Mouse (Mus musculus) CH12F3 (cell line): ENCODE results near the gene Poglut1.

ENCODE experiments used
- in situ Hi-C: fragments of 300-500 bp; cut with MboI; formaldehyde crosslinking; loops from 2 replicates; pipeline ENCODE4 v1.14.3; 2020; ENCODE audit warnings: low sequenced_read_pairs

The Poglut1 gene

DNA sequence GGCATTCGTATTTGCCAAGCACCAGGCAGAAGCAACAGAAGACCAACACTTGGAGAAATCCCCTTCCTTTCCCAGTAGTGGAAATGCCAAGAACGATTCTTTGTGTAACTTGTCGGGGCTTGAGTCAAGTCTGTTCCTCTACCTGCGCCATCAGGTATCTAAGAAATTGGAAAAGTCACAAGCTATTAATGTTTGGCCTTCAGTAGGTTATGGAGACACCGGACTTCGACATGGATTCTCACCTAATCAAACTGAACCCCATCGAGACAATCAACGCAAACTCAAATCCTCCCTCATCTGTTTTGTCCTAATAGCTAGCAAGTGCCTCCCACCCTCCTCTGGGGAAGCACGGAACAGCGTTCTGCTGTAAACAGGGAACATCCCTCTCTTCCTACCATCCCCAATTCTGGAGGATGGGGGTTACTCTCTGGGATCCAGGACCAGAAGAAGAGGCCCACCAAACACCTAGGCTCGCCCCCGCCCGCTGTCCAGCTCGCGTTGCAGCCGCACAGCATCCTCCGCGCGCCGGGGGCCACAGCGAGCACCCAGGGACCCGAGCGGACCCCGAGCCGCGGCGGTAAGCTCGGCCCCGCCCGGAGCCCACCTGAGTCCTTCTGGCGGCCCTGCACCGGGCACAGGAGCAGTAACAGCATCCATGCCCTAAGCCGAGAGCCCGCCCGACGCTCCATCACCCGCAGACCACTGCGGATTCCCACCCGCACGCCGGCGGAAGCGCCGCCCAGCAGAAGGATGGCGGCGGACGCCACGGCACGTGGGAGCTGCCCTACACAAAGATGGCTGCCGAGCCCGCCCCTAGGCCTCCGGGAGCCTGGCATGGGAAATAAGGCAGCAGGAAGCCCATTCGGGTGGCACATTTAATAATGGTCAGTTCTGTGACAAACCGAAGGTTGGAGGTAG, at the start of gene Poglut1:
Gene Poglut1, minus strand, starts transcription at position 780 of the 918 bp plus-strand sequence.
- in situ Hi-C loops: no loop called here

DNA sequence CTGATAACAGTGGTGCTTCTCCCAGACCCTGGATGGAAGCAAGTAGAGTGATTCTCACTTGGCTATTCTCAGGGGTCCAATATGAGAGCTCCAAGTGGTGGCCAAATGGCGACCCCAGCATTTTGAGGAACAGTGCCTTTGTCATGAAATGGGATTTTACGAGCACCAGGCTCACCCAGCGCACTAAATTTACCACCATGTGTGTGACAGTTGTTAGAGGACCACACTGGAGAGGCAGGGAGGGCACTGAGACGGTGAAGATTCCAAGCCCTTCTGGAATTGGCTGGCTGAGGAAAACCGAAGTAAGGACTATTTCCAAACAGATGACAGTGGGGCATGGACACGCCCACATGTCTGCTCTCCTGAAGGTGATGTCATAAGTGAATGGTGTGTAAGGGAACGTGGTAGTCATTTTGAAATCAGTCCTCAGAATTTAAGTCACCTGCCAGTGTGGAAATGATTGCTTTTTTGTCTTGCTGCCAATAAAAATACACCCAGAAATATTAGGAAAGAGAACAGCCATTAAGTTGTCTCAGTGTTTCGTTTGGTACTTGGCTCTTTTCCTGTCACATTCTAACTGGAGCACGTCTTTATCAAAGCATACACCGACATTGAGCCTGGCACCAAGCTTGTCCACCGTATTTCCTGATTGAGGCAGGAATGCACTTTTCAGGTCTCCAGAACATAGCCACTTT, 49.1 kb upstream of the Poglut1 start:
- in situ Hi-C loops: no loop called here

- in situ Hi-C loops: no loop called here
Measured at GRCm38 (mm10) chr16:38596651-38597050, 46.6 kb upstream of the Poglut1 start.

- in situ Hi-C loops: no loop called here
Measured at GRCm38 (mm10) chr16:38596099-38596498, 46.0 kb upstream of the Poglut1 start.

GRCm38 (mm10) chr16:38594435-38594834, 44.4 kb upstream of the Poglut1 start:
- in situ Hi-C loops: no loop called here

- in situ Hi-C loops: no loop called here
Measured at GRCm38 (mm10) chr16:38592946-38593345, 42.9 kb upstream of the Poglut1 start.

DNA sequence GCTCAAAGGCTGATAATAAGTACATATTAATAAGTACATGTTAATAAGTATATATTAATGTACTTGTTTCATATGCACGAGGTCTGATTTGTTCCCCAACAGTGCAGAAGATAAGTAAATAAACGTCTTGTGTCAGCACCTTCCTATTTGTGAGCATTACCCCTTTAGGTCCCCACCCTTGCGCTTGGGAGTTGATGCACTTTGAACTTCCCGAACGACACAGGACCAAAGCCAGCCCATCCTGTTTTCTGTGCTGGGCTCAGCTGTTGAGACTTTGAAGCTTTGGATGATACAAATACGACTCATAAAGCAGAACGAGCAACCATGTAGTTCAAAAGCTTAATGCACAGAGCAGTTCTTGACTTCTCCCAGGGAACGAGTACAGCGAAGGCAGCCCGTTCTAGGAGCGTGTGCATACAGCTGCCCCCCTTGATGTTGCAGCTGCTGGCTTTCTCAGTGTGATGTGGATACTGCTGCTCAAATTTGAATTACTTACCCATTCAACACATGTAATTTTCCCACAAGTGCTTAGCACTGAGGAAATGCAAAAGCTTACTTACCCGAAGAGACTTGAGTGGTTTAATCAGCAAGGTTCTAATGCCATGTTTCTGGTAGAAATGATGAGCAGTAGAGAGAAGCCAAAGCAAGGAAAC, 42.1 kb upstream of the Poglut1 start:
- in situ Hi-C loops: no loop called here

DNA sequence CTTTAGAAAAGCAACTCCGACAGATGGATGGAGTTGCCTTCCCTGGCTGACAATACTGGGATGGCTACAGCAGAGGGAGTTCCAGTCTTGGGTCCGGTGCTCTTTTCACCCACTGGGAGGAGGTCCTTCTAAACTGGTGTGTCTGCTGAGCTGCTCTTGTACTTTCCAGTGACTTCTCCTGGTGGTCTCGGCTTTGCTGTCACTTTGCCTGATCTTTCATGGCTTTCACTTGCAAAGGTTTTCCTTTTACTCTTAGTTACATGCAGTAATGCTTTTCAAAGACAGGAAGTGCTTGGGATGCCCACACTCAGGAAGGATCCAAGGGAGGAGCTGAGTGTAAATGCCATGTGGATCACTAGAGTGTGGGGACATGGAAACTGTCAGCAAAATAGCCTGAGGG, 41.4 kb upstream of the Poglut1 start:
- in situ Hi-C loops: no loop called here

GRCm38 (mm10) chr16:38587572-38587971, 37.5 kb upstream of the Poglut1 start:
- in situ Hi-C loops: no loop called here

- in situ Hi-C loops: no loop called here
Measured at GRCm38 (mm10) chr16:38587163-38587562, 37.1 kb upstream of the Poglut1 start.

- in situ Hi-C loops: no loop called here
Measured at GRCm38 (mm10) chr16:38585186-38585585, 35.1 kb upstream of the Poglut1 start.

GRCm38 (mm10) chr16:38584761-38585160, 34.7 kb upstream of the Poglut1 start:
- in situ Hi-C loops: no loop called here

DNA sequence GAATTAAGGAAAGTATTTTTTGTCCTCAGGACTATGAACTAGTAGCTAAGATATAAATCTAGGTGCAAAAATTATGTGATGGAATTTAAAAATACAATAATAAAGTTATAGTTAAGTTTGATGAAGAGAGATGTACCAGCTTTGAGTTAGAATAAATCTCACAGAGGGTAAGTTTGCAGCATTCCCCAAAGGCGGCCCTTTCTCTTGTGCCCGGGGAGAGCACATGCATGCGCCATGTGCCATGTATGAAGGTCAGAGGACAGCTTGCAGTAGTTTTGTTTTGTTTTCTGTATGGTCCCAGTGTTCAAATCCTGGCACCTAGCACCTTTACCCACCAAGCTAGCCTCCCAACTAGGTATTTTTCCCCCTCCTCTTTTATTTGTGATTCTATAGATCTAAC, 21.4 kb upstream of the Poglut1 start:
- in situ Hi-C loops: no loop called here

GRCm38 (mm10) chr16:38568192-38568591, 18.1 kb upstream of the Poglut1 start:
- in situ Hi-C loops: no loop called here

DNA sequence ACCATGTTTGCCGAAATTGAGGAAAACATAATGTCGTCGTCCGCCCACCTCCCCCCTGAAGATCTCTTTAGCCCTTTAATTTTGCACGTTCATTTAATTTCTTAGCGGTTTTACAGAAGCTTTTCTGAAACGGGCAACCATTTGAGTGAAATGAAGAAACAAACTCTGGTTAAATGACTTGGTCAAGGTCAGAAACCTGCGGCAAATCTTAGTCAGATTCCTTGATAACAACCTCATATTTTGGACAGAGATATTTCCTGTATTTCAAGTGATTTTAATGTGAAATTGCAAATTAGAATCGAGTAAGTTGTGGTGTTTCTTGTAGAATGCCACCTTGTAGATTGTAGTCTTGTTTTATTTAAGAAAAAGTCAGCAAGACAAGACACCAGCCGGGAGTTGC, 13.5 kb upstream of the Poglut1 start:
- in situ Hi-C loops: no loop called here

- in situ Hi-C loops: no loop called here
Measured at GRCm38 (mm10) chr16:38562968-38563327, 12.9 kb upstream of the Poglut1 start.

DNA sequence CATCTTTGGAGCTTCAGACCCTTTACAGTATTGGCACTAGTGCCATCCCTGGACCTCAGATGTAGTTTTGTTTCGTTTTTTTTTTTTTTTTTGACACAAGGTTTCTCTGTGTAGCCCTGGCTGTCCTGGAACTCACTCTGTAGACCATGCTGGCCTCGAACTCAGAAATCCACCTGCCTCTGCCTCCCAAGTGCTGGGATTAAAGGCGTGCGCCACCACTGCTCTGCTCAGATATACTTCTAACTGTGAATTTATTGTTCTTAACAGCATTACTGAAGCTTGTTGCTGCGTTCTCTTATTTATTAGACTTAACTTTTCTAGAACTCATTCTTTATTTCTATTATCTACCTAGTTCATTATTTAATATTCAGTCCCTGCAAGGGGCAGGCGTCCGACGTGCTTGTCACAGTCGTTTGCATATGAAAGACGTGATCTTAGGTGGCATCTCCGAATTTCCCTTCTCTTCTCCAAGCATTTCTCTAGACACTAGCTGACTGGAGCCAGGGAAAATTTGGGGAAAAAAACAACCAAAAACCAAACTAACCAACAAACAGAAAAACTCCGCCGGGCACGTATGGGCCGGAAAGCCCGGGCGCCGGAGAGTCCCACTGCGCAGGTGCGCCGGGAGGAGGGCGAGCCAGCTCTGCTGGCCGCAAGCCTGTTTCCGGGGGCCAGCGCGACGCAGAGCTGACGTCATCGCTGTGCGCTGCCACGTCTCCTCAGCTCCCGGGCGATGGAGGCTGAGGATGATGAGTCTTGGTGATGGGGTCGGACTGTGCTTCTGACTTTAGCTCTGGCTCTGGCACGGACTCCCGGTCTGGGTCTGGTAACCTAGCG, 12.3 kb upstream of the Poglut1 start:
- in situ Hi-C loops: no loop called here

DNA sequence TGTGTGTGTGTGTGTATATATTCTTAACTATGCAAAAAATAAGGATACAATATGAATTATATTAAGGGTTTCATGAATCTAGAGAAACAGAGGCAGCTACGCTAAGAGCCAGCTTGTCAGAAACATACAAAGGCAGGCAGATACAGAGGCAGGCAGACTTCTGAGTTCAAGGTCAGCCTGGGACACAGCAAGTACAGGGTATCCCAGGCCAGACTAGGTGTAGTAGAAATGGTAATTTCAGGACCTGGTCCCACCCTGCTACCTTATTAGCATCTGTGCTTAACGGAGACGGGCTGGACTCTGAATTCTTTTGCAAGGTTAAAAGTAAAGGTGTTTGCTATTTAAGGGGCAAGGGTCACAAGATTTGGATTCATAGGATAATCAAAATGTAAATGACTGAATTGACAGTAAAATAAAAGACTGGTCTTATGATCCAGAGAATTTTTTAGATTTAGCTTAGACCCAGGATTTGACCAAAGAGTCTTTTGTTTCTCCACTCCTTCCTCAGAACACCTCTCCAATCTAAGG, 8.2 kb upstream of the Poglut1 start, which contains the start of gene Tmem39a:
Gene Tmem39a, plus strand, starts transcription at position 478 of the 528 bp plus-strand sequence.
- in situ Hi-C loops: no loop called here

GRCm38 (mm10) chr16:38555988-38556387, 5.9 kb upstream of the Poglut1 start:
- in situ Hi-C loops: no loop called here

GRCm38 (mm10) chr16:38548000-38548399, 2.1 kb downstream of the Poglut1 start:
- in situ Hi-C loops: no loop called here
